Mouse (Mus musculus) gonadal fat pad, adult 2 months (tissue): ENCODE measurements around the gene Syt13. TPM values are rescaled to one million over a fixed set of nuclear protein-coding genes. Genes with fewer than 3 reads are reported as not detected.

ENCODE experiments used
- DNase-seq: peaks from one replicate; pipeline ENCODE4 v3.0.0-alpha.2; 2012; ENCODE audit warnings: low read depth
- polyA plus RNA-seq: library from polyadenylated mRNA; depleted of rRNA; stranded (reverse); fragments of >200 nt; gene quantifications from 2 replicates; pipeline ENCODE4 v1.2.3, GENCODE M21; 2012

Syt13 gene
- polyA plus RNA-seq, 1 experiment: 0.62 TPM

DNA sequence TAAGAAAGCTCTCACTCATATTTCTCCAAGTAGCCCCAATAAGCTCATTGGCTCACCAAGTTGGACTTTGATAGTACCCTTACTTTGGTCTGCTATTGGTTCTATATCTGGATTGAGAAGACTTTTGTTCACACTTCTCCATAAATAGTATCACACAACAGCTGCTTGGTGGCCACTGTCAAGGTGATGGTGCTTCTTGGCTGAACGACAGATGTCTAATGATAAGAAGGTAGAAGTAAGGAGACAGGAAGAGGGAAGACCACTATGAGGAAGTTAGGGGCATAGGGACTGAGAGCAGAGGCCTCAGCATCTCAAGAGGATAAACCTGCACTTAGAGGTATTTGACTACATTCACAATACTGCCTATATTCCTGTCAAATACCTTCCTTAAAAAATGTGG lies 49.4 kb downstream of the Syt13 start:
- no peak for DNase-seq

- no peak for DNase-seq
These were observed 51.4 kb downstream of the Syt13 start for GRCm38 (mm10) chr2:92966257-92966656.

GRCm38 (mm10) chr2:92967032-92967838 lies 52.3 kb downstream of the Syt13 start:
- no peak for DNase-seq

- no peak for DNase-seq
These were observed 52.9 kb downstream of the Syt13 start for GRCm38 (mm10) chr2:92967839-92968166.

DNA sequence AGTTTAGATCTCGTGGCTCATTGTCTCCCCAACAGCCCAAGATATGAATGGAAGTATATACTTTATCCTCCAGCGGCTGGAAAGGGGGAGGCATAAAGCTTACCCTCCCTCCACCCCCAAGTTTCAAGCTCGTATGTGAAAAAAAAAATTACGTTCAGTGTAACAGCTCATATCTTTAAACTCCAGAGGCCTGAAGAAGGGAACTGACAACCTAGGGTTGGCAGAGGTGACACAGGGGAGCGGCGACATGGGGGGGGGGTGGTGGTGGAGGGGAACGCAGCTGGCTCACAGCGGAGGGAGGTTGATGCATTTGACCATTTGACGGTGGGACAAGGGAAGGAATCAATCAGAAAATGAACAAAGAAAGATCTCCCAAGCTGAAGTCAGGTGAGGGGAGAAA lies 56.2 kb downstream of the Syt13 start:
- no peak for DNase-seq

GRCm38 (mm10) chr2:92971536-92971935 lies 56.6 kb downstream of the Syt13 start:
- DNase-seq: no peak

DNA sequence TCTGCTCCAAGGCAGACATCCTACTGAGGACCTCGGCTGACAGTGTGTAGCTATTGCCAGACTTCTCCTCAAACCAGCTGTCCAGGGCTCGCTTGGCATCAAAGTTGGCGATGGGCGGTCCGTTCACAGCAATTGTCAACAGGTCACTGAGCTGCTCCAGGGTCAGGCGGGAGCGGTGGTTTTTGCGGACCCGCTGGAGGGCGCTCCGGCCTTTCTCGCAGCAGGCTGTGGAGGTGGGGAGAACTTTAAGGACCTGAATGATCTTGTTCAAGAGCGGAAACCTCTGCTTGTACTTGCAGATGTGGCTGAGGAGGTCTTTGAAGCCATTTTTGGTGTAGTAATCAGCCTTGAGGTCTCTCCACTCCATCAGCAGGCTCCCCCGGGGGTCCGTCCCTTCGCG lies 57.2 kb downstream of the Syt13 start:
- no peak for DNase-seq

DNA sequence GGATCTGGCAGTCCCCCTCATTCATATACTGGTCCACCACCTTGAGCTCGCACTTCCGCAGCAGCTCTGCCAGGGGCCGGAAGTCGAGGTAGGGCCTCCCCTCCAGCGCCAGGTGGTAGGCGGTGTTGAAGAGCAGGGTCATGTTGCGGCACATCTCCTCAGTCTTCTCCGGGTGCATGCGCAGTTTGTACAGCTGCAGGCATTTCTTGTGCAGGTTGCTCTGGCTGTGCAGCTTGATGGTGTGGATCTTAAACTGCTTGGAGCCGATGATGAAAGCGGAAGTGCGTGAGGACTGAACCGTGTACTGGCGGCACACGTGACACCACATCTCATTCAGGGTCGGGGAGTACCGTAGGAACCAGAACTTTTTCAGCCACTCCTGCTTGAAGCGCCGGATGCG lies 58.7 kb downstream of the Syt13 start:
- no peak for DNase-seq

- DNase-seq: no peak
These were observed 60.3 kb downstream of the Syt13 start for GRCm38 (mm10) chr2:92975031-92975790.

GRCm38 (mm10) chr2:92980165-92980564 lies 65.3 kb downstream of the Syt13 start:
- no peak for DNase-seq

DNA sequence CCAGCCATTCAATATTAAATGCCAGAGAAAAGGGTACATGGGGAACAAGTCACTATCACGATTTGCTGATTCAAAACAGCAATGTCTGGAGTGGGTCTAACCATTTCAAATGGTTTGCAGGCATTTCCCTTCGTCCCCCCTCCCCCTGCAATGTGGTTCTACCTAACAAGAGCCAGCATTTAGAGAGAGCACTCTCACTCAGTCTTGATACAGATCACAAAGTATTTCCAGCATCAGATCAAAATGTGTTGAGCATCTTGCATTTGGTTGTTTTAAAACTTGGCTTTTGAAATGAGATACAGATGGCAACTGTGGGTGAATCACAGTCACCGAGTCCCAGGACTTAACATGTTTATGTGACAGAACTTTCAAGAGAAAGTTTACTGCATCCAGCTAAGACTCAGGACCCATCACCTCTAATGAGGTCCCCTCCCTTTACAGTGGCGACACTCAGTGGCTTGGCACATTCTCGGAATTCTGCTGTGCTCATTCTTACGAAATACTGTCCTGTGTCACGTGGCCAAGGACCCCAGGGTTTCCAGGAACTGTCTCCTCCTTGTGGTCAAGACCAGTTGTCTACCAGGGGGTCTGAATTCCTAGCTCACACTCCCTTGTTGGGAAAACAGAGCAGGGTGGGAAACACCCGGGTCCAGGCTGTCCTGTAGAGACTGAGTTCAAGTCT lies 67.8 kb downstream of the Syt13 start:
- no peak for DNase-seq

GRCm38 (mm10) chr2:92983273-92983620 lies 68.3 kb downstream of the Syt13 start:
- no peak for DNase-seq

- no peak for DNase-seq
These were observed 69.6 kb downstream of the Syt13 start for GRCm38 (mm10) chr2:92984321-92985108.

DNA sequence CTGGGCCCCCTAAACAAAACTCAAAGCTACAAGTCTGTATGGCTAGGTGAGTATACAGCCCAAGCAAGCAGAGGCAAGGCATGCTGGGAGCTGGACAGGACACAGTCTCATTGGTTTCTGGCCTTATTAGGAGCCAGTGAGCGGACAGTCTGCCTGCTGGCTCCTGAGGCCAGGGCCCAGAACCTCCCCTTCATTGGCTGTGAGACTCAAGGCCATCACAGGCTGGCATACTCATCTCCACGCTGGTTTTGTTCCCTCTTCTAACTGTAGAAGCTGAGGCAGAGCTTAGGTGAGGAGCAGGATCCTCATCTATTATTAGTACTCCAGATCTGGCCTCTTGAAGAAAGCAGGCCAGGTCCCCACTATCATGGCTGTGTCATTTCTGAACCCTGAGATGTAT lies 70.3 kb downstream of the Syt13 start:
- DNase-seq: no peak

DNA sequence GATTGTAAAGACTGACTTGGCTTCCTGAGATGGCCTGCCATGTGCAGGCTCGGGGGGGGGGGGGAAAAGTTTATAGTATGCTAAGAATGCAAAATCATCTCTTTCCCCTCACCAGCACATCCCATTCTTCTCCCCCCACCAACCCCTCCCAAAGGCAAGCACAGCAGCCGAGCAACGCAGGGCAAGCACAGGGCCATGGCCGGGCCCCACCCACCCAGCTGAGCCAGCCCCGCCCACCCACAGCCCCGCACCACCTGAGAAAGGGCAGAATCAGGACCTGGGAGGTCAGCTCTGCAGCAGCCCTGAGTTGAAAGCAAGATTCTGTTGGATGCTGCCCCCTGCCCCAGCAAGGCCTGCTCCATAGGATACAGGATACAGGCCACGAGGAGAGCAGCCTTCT lies 70.7 kb downstream of the Syt13 start:
- DNase-seq: no peak

GRCm38 (mm10) chr2:92987108-92987618 lies 72.3 kb downstream of the Syt13 start:
- DNase-seq: no peak

DNA sequence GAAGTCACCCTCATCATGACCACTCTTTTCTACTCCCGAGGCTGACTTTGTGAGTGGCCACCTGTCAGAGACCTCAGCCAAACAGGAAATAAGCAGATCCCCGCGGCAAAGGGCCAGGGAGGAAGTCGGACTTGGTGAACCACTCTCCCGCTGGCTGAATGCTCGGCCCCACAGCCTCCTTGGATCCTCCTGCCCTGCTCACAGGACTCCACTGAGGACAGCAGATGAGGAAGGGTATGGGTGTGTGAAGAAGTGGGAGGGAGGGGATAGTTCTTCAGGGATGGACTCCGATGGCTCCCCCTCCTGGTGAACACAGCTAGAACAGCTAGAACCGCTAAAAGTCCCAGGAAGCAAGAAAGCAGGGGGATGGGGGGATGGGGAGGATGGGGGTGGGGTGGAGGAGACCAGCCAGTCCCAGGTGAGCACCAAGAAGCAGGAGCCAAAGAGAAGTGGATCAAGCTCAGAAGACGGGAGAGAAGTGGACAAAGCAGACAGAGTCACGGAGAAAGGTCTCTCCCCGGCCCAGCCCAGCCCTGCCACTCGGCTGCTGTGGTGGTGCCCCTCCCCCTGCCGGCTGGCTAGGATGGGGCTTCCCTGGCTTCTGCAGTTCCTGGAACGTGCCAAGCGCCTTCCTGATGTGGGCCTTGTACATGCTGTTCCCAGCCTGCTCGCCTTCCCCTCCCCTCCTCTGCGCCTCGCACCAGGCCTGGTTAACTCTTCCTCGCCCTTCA lies 73.2 kb downstream of the Syt13 start:
- DNase-seq: no peak

DNA sequence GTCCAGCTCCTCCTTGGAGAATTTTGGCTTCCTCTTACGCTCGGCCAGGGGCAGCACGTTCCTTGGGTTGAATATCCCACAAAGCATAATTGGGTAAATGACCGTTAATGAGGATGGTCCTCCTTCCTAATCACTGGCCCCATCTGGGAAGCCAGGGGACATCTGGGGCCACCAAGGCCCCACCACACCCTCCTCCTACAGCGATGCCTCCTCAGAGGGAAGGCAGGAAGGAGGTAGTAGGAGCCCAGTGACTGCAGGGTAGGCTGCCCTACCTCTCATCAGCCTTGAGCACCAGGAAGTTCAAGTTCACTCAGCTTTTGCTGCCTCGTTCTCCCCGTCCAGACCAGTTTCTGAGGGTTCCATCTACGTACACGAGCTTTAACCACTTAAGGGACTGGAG lies 74.7 kb downstream of the Syt13 start:
- no peak for DNase-seq

DNA sequence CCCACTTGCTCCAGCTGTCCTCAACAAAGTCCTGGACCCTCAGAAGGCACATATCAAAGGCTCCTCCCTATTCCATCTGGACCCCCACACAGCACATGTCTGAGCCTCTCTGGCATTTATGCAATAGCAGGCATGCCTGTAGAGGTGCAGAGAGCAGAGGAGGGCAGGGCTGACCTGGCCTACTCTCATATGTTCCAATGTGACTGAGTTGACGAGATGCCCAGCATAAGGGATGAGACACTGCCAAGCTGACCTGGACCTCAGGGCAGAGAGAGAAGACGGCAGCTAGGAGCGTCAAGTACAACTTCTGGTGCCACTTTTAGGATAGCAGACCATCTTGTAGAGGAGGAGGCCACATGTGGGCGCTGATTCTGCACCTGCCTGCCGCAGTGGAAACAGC lies 77.1 kb downstream of the Syt13 start:
- DNase-seq: no peak

DNA sequence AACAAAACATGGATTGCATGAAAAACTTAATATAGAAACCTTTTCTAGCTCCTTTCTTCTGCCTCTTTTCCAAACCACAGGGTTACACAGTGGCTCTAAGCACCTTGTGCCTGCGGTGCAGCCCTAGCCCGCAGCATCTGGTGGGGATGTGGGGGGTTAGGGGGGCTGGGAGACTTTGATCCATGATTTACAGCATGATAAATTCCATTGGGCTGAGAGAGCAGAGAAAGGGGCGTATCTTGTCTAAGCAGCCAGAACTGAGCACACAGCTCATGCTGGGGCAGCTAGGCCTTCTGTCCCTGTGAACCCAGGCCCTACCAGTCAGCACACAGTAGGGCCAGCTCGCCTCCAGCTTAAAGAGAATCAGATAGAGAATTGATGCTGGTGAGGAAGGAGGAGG lies 90.1 kb downstream of the Syt13 start:
- no peak for DNase-seq
